Mouse (Mus musculus): Measurements from ENCODE around the gene Gm21762.
"Not testable (repeated sequence)": the region's sequence is repeated elsewhere in the genome, so short reads cannot be mapped to it uniquely, and the experiment has no call there.

Gm21762 gene

DNA sequence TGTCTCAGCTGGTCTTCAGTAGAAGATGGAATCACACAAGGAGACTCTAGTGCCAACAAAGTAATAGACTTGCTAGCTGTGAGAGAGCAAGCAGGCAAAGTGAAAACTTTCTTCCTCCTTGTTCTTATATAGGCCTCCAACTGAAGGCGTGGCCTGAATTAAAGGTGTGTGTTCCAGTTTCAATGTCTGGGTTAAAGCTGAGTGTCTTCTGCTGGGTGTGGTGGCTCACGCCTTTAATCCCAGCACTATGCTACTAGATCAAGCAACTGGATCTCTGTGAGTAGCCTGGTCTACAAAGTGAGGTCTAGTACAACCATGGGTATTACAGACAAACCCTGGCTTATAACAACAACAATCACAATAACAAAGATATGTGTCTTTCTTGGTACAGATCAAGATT is at the start of gene Gm21762:
Gene Gm21762, minus strand, starts transcription at position 101 of the 400 bp plus-strand sequence.
- in situ Hi-C loops (cut with MboI, MseI), result not testable (repeated sequence)

DNA sequence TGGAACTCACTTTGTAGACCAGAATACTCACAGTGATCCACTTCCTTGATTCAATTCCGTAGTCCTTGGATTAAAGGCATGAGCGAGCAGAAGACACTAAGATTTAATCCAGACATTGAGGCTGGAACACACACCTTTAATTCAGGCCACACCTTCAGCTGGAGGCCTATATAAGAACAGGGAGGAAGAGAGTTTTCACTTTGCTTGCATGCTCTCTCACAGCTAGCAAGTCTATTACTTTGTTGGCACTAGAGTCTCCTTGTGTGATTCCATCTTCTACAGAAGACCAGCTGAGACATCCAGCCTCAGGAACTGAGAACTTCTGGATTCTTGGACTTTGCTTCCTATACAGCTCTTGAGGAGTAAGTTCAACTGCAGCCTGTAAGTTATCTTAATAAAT is 47.1 kb upstream of the Gm21762 start, which contains the start of gene AF067061:
Gene AF067061, plus strand, starts transcription at position 245 of the 400 bp plus-strand sequence.
- in situ Hi-C loops (cut with MboI, MseI), result not testable (repeated sequence)

DNA sequence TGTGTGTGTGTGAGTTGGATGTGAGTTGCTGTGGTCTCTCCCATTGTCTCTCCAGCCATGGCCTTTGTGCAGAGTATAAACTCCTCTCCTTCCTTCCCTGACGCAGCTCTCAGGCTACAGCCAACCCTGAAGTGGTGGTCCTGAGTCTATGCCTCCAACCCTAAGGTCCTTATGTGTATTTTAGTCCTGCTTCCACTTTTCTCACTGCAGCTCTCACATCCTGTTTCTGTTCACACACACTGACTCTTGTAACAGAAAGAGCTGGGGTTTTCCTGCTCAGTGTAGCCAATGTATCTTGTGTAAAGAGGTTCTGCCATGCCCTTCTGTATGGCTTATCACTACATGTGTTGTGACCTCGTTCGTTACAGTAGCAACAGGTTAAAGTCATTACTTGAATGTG is 44.0 kb upstream of the Gm21762 start:
- in situ Hi-C loops (cut with MboI, MseI), result not testable (repeated sequence)

DNA sequence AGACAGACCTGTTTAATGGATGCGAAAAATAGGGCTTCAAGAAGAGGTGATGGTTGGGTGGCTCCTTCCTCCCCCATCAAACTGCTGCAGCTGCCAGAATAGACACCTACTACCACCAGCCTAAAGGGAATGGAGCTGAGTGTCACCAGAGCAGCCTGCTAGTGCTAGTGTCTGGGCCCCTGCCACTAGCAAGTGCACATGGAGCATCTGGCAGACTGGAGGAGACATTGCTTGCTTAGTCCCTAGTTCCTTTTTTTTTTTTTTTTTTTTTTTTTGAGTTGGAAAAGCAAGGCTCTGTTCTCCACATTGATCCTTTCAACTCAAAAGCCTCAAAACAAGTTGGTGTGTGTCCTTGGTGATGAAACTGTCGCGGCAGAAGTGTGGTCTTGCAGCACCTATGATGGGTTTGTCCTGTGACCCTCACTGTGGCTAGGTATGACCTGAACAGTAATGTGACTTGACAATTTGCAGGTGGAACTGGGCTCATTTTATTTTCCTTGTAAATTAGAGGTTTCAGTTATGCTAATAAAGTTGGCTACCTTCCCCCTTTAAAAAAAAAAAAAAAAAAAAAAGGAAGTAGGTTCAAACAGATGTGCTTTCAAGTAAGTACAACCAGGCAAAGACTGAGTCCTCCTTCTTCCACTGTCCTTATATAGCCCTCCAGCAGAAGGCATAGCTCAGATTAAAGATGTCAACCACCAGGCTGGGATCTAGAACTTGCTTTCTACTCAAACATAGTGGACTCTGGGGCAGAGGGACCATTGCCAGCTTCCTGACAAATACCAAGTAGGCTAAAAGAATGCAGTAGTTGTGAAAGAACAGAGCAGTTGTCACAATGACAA is 43.3 kb upstream of the Gm21762 start:
- in situ Hi-C loops (cut with MboI, MseI), result not testable (repeated sequence)

DNA sequence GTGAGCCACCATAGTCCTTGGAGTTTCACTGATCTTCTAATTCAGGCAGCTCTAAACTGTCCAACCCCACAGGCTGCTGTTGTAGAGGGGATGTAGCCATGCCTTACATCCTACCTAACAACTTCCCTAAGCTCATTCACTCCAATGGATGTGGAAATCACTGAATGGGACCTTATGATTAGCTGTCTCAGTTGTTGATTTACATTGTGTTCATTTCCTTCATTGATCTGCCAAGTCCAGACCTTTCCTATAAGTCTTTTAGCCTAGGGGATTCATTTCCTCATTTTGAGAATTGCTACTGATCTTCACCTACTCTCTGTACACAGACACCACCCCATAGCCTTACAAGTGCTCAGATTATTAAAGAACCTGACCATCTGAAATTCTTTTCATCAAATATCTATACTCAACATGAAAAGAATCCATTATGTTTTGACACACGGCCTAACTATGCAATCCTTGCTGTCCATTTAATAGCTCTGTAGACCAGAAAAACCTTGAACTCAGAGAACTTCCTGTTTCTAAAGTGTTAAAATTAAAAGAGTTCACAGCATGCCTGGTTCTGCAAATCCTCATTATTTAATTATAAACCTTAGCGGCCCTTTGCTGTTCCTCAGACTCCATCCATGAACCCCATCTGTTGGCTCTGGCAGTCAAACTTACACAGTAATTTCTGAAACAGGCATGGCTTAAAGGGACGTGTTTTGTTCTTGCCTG is 35.6 kb upstream of the Gm21762 start:
- in situ Hi-C loops (cut with MboI, MseI), result not testable (repeated sequence)

DNA sequence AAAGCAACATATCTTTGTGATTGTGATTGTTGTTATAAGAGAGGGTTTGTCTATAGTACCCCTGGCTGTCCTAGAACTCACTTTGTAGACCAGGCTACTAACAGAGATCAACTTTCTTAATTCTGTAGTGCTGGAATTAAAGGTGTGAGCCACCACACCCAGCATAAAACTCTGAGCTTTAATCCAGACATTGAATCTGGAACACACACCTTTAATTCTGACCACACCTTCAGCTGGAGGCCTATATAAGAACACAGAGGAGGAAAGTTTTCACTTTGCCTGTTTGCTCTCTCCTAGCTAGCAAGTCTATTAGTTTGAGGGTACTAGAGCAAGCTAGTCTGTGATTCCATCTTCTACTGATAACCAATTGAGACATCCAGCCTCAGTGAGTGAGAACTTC is 23.1 kb upstream of the Gm21762 start, which contains the start of gene Gm21731:
Gene Gm21731, plus strand, starts transcription at position 301 of the 400 bp plus-strand sequence.
- in situ Hi-C loops (cut with MboI, MseI), result not testable (repeated sequence)

DNA sequence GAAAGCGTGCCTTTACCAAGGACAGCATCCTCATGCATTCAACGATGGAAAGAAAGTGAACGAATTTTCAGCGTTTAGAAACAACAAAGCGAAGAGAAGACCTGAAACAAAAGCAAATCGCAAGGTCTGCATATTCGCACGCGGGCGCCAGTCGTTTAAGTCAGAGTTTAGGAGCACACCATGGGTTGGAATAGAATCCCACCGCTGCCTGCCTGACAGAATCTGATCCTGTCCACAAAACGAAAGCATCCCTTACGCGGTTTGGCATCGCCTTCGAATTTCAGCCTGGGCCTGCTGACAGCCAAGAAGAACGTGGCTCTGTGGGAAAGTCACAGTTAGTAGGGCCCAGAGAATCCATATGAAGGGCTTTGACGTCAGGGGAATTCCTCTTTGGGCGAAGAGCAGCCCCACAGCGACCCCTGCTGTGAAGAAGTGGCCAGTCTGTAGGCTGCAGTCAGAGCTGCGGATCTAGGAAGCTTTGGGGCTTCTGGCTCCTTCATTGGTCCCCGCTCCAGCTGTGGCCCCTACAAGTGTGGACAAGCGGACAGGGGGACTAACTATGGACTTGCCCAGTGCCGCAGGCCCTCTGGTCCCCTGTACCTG is 16.8 kb upstream of the Gm21762 start:
- in situ Hi-C loops (cut with MboI, MseI), result not testable (repeated sequence)

DNA sequence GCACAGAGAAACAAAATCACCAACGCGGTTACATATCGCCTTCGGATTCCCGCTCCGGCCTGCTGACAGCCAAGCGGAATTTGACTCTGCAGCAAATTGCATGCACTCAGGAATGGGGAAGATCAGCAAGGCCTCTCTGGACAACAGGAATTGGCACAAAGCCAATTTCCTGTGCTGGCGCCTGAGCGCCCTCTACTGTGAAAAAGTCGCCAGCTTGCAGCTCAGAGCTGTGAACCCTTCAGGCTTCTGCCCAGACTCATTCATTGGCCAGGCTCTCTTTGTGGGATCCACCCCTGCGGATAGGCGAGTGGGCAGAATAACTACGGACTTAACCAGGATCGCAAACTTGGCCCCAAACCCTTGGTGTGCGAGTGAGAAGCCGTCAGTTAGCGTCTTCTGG is 16.1 kb upstream of the Gm21762 start:
- in situ Hi-C loops (cut with MboI, MseI), result not testable (repeated sequence)

DNA sequence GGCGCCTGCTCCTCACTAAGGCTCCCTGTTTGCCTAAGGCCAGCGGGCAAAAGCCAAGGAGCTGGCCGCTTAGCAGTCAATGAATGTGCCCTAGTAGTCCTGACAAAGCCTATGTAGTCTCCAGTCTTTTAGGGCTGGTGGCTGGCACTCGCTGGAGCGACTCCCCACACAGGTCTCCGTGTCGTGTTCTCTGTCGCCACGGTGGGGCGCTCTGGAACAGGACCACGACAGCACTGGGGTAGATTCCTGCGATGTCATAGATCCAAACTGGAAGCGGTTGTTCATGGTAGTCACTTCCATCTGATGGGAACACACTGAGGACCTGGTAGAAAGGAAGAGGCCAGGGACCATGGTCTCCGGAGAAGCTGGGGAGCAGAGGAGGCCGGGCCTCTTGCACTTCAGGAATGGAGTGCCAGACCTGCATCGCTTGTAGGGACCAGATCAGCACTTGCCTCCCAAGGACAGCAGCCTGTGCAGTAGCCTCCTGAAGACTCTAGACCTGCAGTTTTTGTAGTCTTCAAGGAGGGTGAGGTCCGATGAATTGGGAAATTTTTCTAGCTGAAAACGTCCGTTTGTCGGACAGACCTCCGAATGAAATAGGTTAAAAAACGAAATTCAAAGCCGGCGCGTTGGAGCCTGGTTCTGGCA is 7.4 kb upstream of the Gm21762 start:
- in situ Hi-C loops (cut with MboI, MseI), result not testable (repeated sequence)

DNA sequence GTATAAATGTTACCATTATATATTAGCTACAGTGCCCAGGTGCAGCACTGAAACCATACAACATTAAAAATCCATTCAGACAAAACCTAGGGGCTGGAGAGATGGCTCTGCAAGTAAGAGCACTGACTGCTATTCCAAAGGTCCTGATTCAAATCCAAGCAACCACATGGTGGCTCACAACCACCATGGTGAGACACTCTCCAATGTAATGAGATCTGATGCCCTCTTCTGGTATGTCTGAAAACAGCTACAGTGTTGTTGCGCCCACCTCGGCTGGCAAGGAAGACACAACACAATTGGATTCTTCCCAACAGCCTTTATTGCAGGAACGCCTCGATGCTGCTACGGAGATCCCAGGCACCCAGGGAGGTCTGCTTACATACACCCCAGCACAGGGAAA is 5.2 kb upstream of the Gm21762 start:
- in situ Hi-C loops (cut with MboI, MseI), result not testable (repeated sequence)

DNA sequence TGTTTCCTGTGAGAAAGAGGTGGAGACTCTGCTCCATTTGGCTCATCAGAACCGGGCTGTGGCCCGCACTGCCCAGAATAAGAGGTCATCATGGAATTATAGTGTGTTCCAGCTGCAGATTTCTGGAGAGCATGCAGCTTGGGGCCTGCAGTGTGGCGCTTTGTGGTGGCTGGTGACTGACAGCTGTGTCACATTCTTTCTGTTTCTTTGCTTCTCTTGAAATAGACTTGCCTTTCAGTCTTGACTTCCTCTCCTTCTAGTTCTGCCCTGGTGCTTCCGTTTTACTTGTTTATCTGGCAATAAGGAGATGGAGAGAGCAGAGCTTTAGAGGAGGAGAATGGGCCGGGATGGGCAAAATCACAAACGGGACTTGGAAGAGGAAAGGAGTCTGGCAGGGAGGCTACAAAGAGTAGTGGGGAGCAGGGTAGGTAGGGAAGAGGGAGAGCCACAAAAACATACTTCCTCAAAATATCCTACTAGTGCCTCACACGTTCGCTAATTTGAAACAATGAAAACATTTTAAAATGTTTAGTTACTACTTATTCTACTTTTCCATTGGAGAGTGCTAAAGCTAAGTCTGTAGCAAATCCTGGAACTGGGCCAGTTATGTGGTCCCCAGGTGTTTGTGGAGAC is 19.4 kb downstream of the Gm21762 start:
- in situ Hi-C loops (cut with MboI, MseI), result loop anchor here (10.0 kb wide), 1 partner anchor 322 kb away; no protein-coding TSS in a partner anchor

DNA sequence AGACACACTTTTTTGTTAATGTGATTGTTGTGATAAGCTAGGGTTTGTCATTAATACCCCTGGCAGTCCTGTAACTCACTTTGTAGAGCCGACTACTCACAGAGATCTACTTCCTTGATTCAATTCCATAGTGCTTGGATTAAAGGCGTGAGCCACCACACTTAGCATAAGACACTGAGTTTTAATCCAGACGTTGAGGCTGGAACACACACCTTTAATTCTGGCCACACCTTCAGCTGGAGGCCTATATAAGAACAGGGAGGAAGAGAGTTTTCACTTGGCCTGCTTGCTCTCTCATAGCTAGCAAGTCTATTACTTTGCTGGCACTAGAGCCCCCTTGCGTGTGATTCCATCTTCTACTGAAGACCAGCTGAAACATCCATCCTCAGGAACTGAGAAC is 43.6 kb downstream of the Gm21762 start, which contains the start of gene Gm21818:
Gene Gm21818, plus strand, starts transcription at position 301 of the 400 bp plus-strand sequence.
- in situ Hi-C loops (cut with MboI, MseI), result loop anchor here (10.0 kb wide), 1 partner anchor 277 kb away; the partner anchor contains the start of gene Tcstv1

DNA sequence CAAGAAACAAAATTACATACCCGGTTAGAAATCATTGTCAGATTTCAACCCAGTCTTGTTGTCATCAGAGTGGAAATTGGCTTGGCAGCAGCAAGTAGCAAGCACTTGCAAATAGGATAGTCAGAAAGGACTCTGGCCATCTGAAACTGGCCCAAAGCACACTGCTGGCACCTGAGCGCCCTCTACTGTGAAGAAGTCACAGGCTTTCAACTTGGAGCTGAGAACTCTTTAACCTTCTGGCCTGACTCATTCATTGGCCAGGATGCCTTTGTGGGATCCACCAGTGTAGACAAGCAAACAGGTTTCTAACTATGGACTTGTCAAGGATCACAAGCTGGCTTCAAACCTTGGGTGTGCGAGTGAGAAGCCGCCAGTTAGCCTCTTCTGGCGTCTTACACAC is 47.4 kb downstream of the Gm21762 start:
- in situ Hi-C loops (cut with MboI, MseI), result not testable (repeated sequence)
